ENCODE assay signal across 28 mouse cellular contexts in the genomic region with DNA sequence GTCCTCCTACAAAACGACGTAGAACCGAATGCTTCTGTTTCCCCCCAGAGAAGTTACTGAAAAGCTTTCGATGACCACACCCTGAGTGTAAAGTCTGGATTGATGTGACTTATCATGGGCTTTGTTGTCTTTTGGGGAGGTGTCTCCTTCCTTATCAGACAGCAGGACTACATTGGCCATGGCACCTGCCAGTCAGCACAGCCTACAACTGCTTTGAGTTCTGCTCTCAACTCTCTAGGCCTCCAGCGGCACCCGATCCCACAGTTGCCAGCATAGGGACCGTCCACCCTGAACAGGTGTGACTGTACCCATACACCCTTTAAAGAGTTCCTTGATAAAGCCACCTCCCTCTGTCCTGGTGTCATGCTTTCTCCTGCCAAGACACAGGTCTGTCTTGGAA.
DNase-seq lines count a peak whose midpoint lies in the region; ATAC-seq and TF ChIP-seq lines count a peak whose summit lies in the region.
"Had no signal": no experiment of that assay in that cellular context is flagged by ENCODE, and none has a peak within 500 bp of the region (broad histone marks: within the 10 kb centered on the region; RNA-seq: fewer than 3 reads in every experiment).

No protein-coding gene starts in this region.

- TF ChIP-seq POLR2A in heart, adult 2 months (IDR thresholded peaks at IDR 0.05; ENCODE audit: insufficient read depth, low read depth, low read length): no peak

- intact Hi-C loops in heart, adult 2 months (cut with DNase I): no loop called here

- H3K36me3 ChIP-seq in intestine, embryonic 14.5 days (ENCODE audit: control insufficient read depth, insufficient read depth, low read length): no peaks in the 10 kb centered on the region
- H3K36me3 ChIP-seq in intestine, postnatal 0 days (ENCODE audit: control insufficient read depth, insufficient read depth): no peaks in the 10 kb centered on the region
- no peaks in the 10 kb centered on the region for H3K36me3 ChIP-seq in stomach, embryonic 15.5 days
- no peaks in the 10 kb centered on the region for H3K36me3 ChIP-seq in heart, adult 2 months (ENCODE audit: control insufficient read depth, insufficient read depth, low read length)
- H3K36me3 ChIP-seq: embryonic facial prominence, embryonic 10.5 days; embryonic facial prominence, embryonic 13.5 days; forebrain, embryonic 12.5 days; forebrain, embryonic 15.5 days; heart, embryonic 12.5 days; heart, embryonic 15.5 days; hindbrain, embryonic 10.5 days; hindbrain, embryonic 13.5 days had no signal

- no peak overlapping the region for H3K27ac ChIP-seq in intestine, embryonic 14.5 days (ENCODE audit: low read depth)
- no peak overlapping the region for H3K27ac ChIP-seq in intestine, postnatal 0 days (ENCODE audit: low read depth, low read length)
- no peak overlapping the region for H3K27ac ChIP-seq in stomach, embryonic 15.5 days
- H3K27ac ChIP-seq in heart, adult 2 months: no peak overlapping the region
- H3K27ac ChIP-seq: embryonic facial prominence, embryonic 10.5 days; embryonic facial prominence, embryonic 13.5 days; forebrain, embryonic 12.5 days; forebrain, embryonic 15.5 days; heart, embryonic 15.5 days; hindbrain, embryonic 10.5 days; hindbrain, embryonic 13.5 days had no signal

- H3K9ac ChIP-seq in intestine, embryonic 14.5 days (ENCODE audit: low read length): no peak overlapping the region
- no peak overlapping the region for H3K9ac ChIP-seq in intestine, postnatal 0 days (ENCODE audit: low read depth, low read length)
- H3K9ac ChIP-seq in stomach, embryonic 15.5 days: no peak overlapping the region
- H3K9ac ChIP-seq in heart, adult 2 months (ENCODE audit: low read depth, low read length): no peak overlapping the region
- H3K9ac ChIP-seq: embryonic facial prominence, embryonic 13.5 days; forebrain, embryonic 12.5 days; forebrain, embryonic 15.5 days; heart, embryonic 12.5 days; heart, embryonic 15.5 days; hindbrain, embryonic 13.5 days had no signal

- H3K79me2 ChIP-seq in heart, adult 2 months (replicated peaks; ENCODE audit: control insufficient read depth, insufficient read depth, low read length): no peaks in the 10 kb centered on the region

- ATAC-seq in intestine, embryonic 14.5 days (replicated peaks; ENCODE audit: low FRiP score, low TSS enrichment, low read depth): peak; percentile 48; the same call in 1 of the 2 replicates
- peak; percentile 79 for ATAC-seq in intestine, postnatal 0 days
- peak; percentile 65 for ATAC-seq in stomach, embryonic 15.5 days (ENCODE audit: insufficient read depth, low FRiP score, low read depth)
- ATAC-seq: activated CD4-positive, CD25-positive, alpha-beta regulatory T cell, adult 4 months; forebrain, embryonic 15.5 days; hindbrain, embryonic 16.5 days had no signal

- no peak for TF ChIP-seq EP300 in heart, adult 2 months (IDR thresholded peaks at IDR 0.05; ENCODE audit: insufficient read depth, low read depth, low read length)

- H3K4me1 ChIP-seq in intestine, embryonic 14.5 days (replicated peaks; ENCODE audit: control insufficient read depth, insufficient read depth, low read length): 0 out of 2 replicates have a peak, but pooled peaks cover 1% of the 10 kb centered on the region
- peaks cover 3% of the 10 kb centered on the region; the same call in 1 of the 2 replicates for H3K4me1 ChIP-seq in intestine, postnatal 0 days (replicated peaks; ENCODE audit: control insufficient read depth, insufficient read depth, low read length)
- H3K4me1 ChIP-seq in stomach, embryonic 15.5 days: no peaks in the 10 kb centered on the region
- H3K4me1 ChIP-seq in heart, adult 2 months (ENCODE audit: control insufficient read depth, insufficient read depth, low read length): no peaks in the 10 kb centered on the region
- H3K4me1 ChIP-seq: forebrain, embryonic 15.5 days had no signal

- TF ChIP-seq CTCF in intestine, postnatal 0 days (IDR thresholded peaks at IDR 0.05; ENCODE audit: low read depth): no peak
- no peak for TF ChIP-seq CTCF in heart, adult 2 months (IDR thresholded peaks at IDR 0.05)

- peaks cover 4% of the 10 kb centered on the region; the same call in 1 of the 2 replicates for H3K9me3 ChIP-seq in intestine, embryonic 14.5 days (ENCODE audit: control insufficient read depth, low read length)
- H3K9me3 ChIP-seq in intestine, postnatal 0 days (ENCODE audit: control insufficient read depth): no peaks in the 10 kb centered on the region
- no peaks in the 10 kb centered on the region for H3K9me3 ChIP-seq in stomach, embryonic 15.5 days
- H3K9me3 ChIP-seq: embryonic facial prominence, embryonic 10.5 days; forebrain, embryonic 12.5 days; forebrain, embryonic 15.5 days; heart, embryonic 12.5 days; heart, embryonic 15.5 days; hindbrain, embryonic 13.5 days had no signal

- H3K4me2 ChIP-seq in intestine, embryonic 14.5 days (ENCODE audit: low read length): no peak overlapping the region
- H3K4me2 ChIP-seq in intestine, postnatal 0 days (replicated peaks; ENCODE audit: low read depth): no peak overlapping the region
- H3K4me2 ChIP-seq in stomach, embryonic 15.5 days: no peak overlapping the region
- H3K4me2 ChIP-seq: embryonic facial prominence, embryonic 13.5 days; forebrain, embryonic 12.5 days; forebrain, embryonic 15.5 days; heart, embryonic 12.5 days; heart, embryonic 15.5 days; hindbrain, embryonic 13.5 days had no signal

- DNase-seq in intestine, embryonic 14.5 days (ENCODE audit: low spot score): no peak
- no peak for DNase-seq in heart, adult 2 months
- no peak for DNase-seq in layer of hippocampus, adult 18-20 months (ENCODE audit: low spot score in 2 of 2)
- DNase-seq in urinary bladder, postnatal 14 days (ENCODE audit: low spot score): no peak
- DNase-seq: adrenal gland, adult 8-10 months; adrenal gland, postnatal 25 days; cerebellum, adult 11-12 months; cerebellum, adult 8-10 months; cerebellum, postnatal 10 days; cerebellum, postnatal 36 days; embryo, embryonic 11 days; gastrocnemius, postnatal 10 days; heart, adult 11 months; heart, postnatal 10 days; heart, postnatal 36 days had no signal

- WGBS in intestine, embryonic 14.5 days: 76% methylated on average over 7 of the region's 7 CpGs
- WGBS in intestine, postnatal 0 days: 54% methylated on average over 7 of the region's 7 CpGs
- 76% methylated on average over 7 of the region's 7 CpGs for WGBS in stomach, embryonic 15.5 days
- WGBS in heart, adult 2 months: 86% methylated on average over 7 of the region's 7 CpGs

- H3K4me3 ChIP-seq in intestine, embryonic 14.5 days (ENCODE audit: low read depth, low read length): no peak overlapping the region
- H3K4me3 ChIP-seq in intestine, postnatal 0 days (ENCODE audit: low read depth, low read length): no peak overlapping the region
- no peak overlapping the region for H3K4me3 ChIP-seq in stomach, embryonic 15.5 days (replicated peaks)
- H3K4me3 ChIP-seq in heart, adult 2 months: no peak overlapping the region
- H3K4me3 ChIP-seq: embryonic facial prominence, embryonic 10.5 days; embryonic facial prominence, embryonic 13.5 days; erythroblast, embryonic 14.5 days; forebrain, embryonic 12.5 days; forebrain, embryonic 15.5 days; heart, embryonic 12.5 days; heart, embryonic 15.5 days; hindbrain, embryonic 10.5 days; hindbrain, embryonic 13.5 days had no signal

- no peaks in the 10 kb centered on the region for H3K27me3 ChIP-seq in intestine, embryonic 14.5 days (replicated peaks; ENCODE audit: control insufficient read depth, insufficient read depth, low read length)
- H3K27me3 ChIP-seq in intestine, postnatal 0 days (replicated peaks; ENCODE audit: control insufficient read depth, insufficient read depth, low read length): no peaks in the 10 kb centered on the region
- no peaks in the 10 kb centered on the region for H3K27me3 ChIP-seq in stomach, embryonic 15.5 days (replicated peaks)
- H3K27me3 ChIP-seq in heart, adult 2 months (ENCODE audit: control insufficient read depth, insufficient read depth, low read length): no peaks in the 10 kb centered on the region
- H3K27me3 ChIP-seq: embryonic facial prominence, embryonic 13.5 days; forebrain, embryonic 12.5 days; forebrain, embryonic 15.5 days; heart, embryonic 12.5 days; heart, embryonic 15.5 days; hindbrain, embryonic 13.5 days had no signal
